Mouse (Mus musculus) MEL (cell line): Measurements from ENCODE around the gene Gpd1. TPM values are rescaled to one million over a fixed set of nuclear protein-coding genes. Genes with fewer than 3 reads are reported as not detected.
A peak's percentile ranks its signal among the peaks of the same experiment; 100 is the strongest.

Experiments
- DNase-seq: peaks from one replicate; pipeline ENCODE4 v3.0.0; 2011; ENCODE audit warnings: low read depth, low spot score
- H3K27ac ChIP-seq: 2 replicates; pipeline ENCODE4 v1.5.1; 2012; ENCODE audit warnings: low read depth, mild to moderate bottlenecking, control low read depth, low read length, moderate library complexity; ENCODE audit not compliant: control insufficient read depth
- H3K27me3 ChIP-seq, 2 experiments: fragments of 150-350 bp in 1 of 2; sonication (generic) in 1 of 2; 2 replicates each; pipeline ENCODE4 v1.6.1; 2012; ENCODE audit warnings: low read length in 2 of 2, mild to moderate bottlenecking in 2 of 2, improper control_type of control experiment in 1 of 2, moderate library complexity in 1 of 2; ENCODE audit not compliant: insufficient read depth in 2 of 2, control insufficient read depth in 1 of 2
- H3K36me3 ChIP-seq, 2 experiments: 2 replicates each; pipeline ENCODE4 v1.6.1; 2012 to 2014; ENCODE audit warnings: low read length in 2 of 2, improper control_type of control experiment in 1 of 2, inconsistent platforms in 1 of 2, mild to moderate bottlenecking in 1 of 2; ENCODE audit not compliant: insufficient read depth in 2 of 2, control insufficient read depth in 1 of 2
- H3K4me1 ChIP-seq, 2 experiments: fragments of 150-350 bp in 1 of 2; sonication (generic) in 1 of 2; 2 replicates each; pipeline ENCODE4 v1.6.1; 2012; ENCODE audit warnings: low read length in 2 of 2, improper control_type of control experiment in 1 of 2, mild to moderate bottlenecking in 1 of 2; ENCODE audit not compliant: insufficient read depth in 2 of 2, control insufficient read depth in 1 of 2
- H3K4me3 ChIP-seq, 2 experiments: fragments of 150-350 bp in 1 of 2; sonication (generic) in 1 of 2; 2 replicates each; pipeline ENCODE4 v1.5.1; 2012; ENCODE audit warnings: low read depth in 2 of 2, low read length in 2 of 2, mild to moderate bottlenecking in 2 of 2, moderate library complexity in 2 of 2, control low read depth in 1 of 2, improper control_type of control experiment in 1 of 2; ENCODE audit not compliant: control insufficient read depth in 1 of 2, insufficient read depth in 1 of 2
- H3K79me2 ChIP-seq: 2 replicates; pipeline ENCODE4 v1.6.1; 2012; ENCODE audit warnings: mild to moderate bottlenecking, low read length, moderate library complexity; ENCODE audit not compliant: control insufficient read depth, poor library complexity, insufficient read depth
- H3K9ac ChIP-seq: 2 replicates; pipeline ENCODE4 v1.6.1; 2012; ENCODE audit warnings: low read depth, mild to moderate bottlenecking, control low read depth, low read length, moderate library complexity; ENCODE audit not compliant: control insufficient read depth, poor library complexity, severe bottlenecking
- H3K9me3 ChIP-seq: fragments of 150-350 bp; sonication (generic); replicated peaks from 2 replicates; pipeline ENCODE4 v1.6.1; 2012; ENCODE audit warnings: mild to moderate bottlenecking, low read length, improper control_type of control experiment, moderate library complexity; ENCODE audit not compliant: insufficient read depth
- BHLHE40 ChIP-seq: IDR thresholded peaks from 2 replicates; pipeline ENCODE4 v1.6.1; 2012; ENCODE audit warnings: low read depth, mild to moderate bottlenecking, inconsistent platforms, low read length, improper control_type of control experiment, borderline replicate concordance
- CHD2 ChIP-seq: IDR thresholded peaks from 2 replicates; pipeline ENCODE4 v1.6.1; 2011; ENCODE audit warnings: low read length, improper control_type of control experiment
- CTCF ChIP-seq, 3 experiments: IDR thresholded peaks in 2 of 3; conservative IDR thresholded peaks in 1 of 3; 2 replicates each; pipeline ENCODE4 v1.5.1; 2011 to 2012; ENCODE audit warnings: low read length in 3 of 3, low read depth in 2 of 3, mild to moderate bottlenecking in 2 of 3, improper control_type of control experiment in 1 of 3, inconsistent platforms in 1 of 3, mixed read lengths in 1 of 3, moderate library complexity in 1 of 3; ENCODE audit not compliant: control insufficient read depth in 1 of 3, insufficient read depth in 1 of 3, poor library complexity in 1 of 3, severe bottlenecking in 1 of 3
- ELF1 ChIP-seq: IDR thresholded peaks from 2 replicates; pipeline ENCODE4 v1.6.1; 2014; ENCODE audit warnings: low read depth, mild to moderate bottlenecking, inconsistent platforms, low read length, improper control_type of control experiment, moderate library complexity
- ETS1 ChIP-seq: IDR thresholded peaks from 2 replicates; pipeline ENCODE4 v1.6.1; 2012; ENCODE audit warnings: low read depth, mild to moderate bottlenecking, inconsistent platforms, low read length, improper control_type of control experiment, moderate library complexity
- HCFC1 ChIP-seq: IDR thresholded peaks from 2 replicates; pipeline ENCODE4 v1.6.1; 2012; ENCODE audit warnings: low read depth, mild to moderate bottlenecking, inconsistent platforms, low read length, improper control_type of control experiment, moderate library complexity
- MAZ ChIP-seq: IDR thresholded peaks from 2 replicates; pipeline ENCODE4 v1.6.1; 2012; ENCODE audit warnings: low read depth, mild to moderate bottlenecking, inconsistent platforms, low read length, improper control_type of control experiment
- MEF2A ChIP-seq: IDR thresholded peaks from 2 replicates; pipeline ENCODE4 v1.6.1; 2014; ENCODE audit warnings: low read depth, mild to moderate bottlenecking, inconsistent platforms, low read length, improper control_type of control experiment; ENCODE audit not compliant: poor library complexity, insufficient replicate concordance, severe bottlenecking; ENCODE audit errors: extremely low read depth
- MXI1 ChIP-seq: IDR thresholded peaks from 2 replicates; pipeline ENCODE4 v1.6.1; 2011; ENCODE audit warnings: mild to moderate bottlenecking, low read depth, low read length, improper control_type of control experiment
- MYC ChIP-seq: IDR thresholded peaks from 2 replicates; pipeline ENCODE4 v1.6.1; 2011; ENCODE audit warnings: low read depth, mild to moderate bottlenecking, low read length, improper control_type of control experiment, moderate library complexity
- NELFE ChIP-seq: IDR thresholded peaks from 2 replicates; pipeline ENCODE4 v1.6.1; 2011; ENCODE audit warnings: low read depth, low read length, improper control_type of control experiment
- NRF1 ChIP-seq: IDR thresholded peaks from 2 replicates; pipeline ENCODE4 v1.6.1; 2014; ENCODE audit warnings: low read depth, mild to moderate bottlenecking, inconsistent platforms, low read length, improper control_type of control experiment, moderate library complexity; ENCODE audit not compliant: poor library complexity, insufficient read depth, severe bottlenecking
- POLR2A ChIP-seq, 2 experiments: IDR thresholded peaks; 2 replicates each; pipeline ENCODE4 v1.6.1; 2011 to 2012; ENCODE audit warnings: low read length in 2 of 2, mild to moderate bottlenecking in 2 of 2, control low read depth in 1 of 2, improper control_type of control experiment in 1 of 2, low read depth in 1 of 2, moderate library complexity in 1 of 2; ENCODE audit not compliant: control insufficient read depth in 1 of 2, insufficient read depth in 1 of 2, poor library complexity in 1 of 2
- RAD21 ChIP-seq: IDR thresholded peaks from 2 replicates; pipeline ENCODE4 v1.6.1; 2011; ENCODE audit warnings: mild to moderate bottlenecking, low read depth, low read length, improper control_type of control experiment
- SIN3A ChIP-seq: IDR thresholded peaks from 2 replicates; pipeline ENCODE4 v1.6.1; 2012; ENCODE audit warnings: low read length, improper control_type of control experiment, inconsistent platforms
- SMC3 ChIP-seq: IDR thresholded peaks from 2 replicates; pipeline ENCODE4 v1.6.1; 2011; ENCODE audit warnings: low read depth, low read length, improper control_type of control experiment
- TBP ChIP-seq: IDR thresholded peaks from 2 replicates; pipeline ENCODE4 v1.8.0; 2011; ENCODE audit warnings: low read depth, low read length, improper control_type of control experiment
- ZC3H11A ChIP-seq: IDR thresholded peaks from 2 replicates; pipeline ENCODE4 v1.6.1; 2012; ENCODE audit warnings: low read depth, mild to moderate bottlenecking, inconsistent platforms, low read length, improper control_type of control experiment
- ZKSCAN1 ChIP-seq: IDR thresholded peaks from 2 replicates; pipeline ENCODE4 v1.6.1; 2012; ENCODE audit warnings: low read depth, mild to moderate bottlenecking, inconsistent platforms, low read length, improper control_type of control experiment, moderate library complexity
- polyA plus RNA-seq, 2 experiments: library from polyadenylated mRNA; stranded (reverse) in 1 of 2; unstranded in 1 of 2; fragments of >175 nt in 1 of 2; fragments of >200 nt in 1 of 2; gene quantifications; 2 replicates each; pipeline versions ENCODE4 v1.2.1 to v1.2.4; 2012; ENCODE audit warnings: low replicate concordance in 2 of 2, low read depth in 1 of 2; ENCODE audit not compliant: insufficient read length in 2 of 2, insufficient read depth in 1 of 2, missing spikeins in 1 of 2
- total RNA-seq: library from RNA; depleted of rRNA; stranded (reverse); fragments of 300-350 nt; gene quantifications from 2 replicates; pipeline ENCODE4 v1.2.3, GENCODE M21; 2012

Gene Gpd1
- total and polyA plus RNA-seq, 3 experiments = 0.23 to 0.52 TPM; not detected in 1

DNA sequence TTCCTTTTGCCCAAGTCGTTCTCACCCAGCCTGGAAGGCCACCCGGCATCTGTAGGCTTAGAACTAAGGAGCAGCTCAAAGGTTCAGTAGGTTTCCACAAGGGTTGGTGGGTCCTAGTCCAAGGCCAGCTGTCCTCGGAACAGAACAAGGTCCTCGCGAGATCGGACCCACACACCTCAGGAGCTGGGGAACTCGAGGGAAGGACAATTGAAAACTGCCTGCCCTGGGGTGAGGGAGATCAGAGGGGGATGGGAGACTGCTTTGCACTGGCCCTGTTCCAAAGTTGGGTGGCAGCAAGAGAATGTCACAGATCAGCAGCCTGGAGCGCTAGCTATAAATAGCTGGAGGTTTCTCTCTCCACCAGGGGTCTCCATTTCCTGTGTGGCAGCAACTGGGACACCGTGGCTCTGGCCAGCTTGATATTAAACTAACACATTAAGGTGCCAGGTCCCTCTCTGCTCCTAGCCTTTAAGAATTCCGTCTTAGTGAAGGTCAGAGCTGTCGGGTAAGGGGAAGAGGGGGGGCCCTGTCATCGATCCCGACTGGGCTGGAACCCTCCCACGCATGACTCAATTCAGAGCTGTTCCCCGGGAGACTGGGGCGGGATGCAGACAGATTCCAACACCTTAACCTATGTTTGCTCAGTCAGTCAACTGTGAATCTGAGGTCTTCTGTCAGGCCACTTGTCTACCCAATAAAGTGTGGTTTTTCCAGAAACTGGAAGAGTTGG is 7.1 kb downstream of the Gpd1 start:
- TF ChIP-seq ZKSCAN1 (no peak), MXI1 (peak; percentile 48), CTCF (IDR thresholded peaks at IDR 0.05 in 2 of 3, conservative IDR thresholded peaks at IDR 0.05 in 1 of 3; ENCODE audit: control insufficient read depth in 1 of 3, insufficient read depth in 1 of 3, low read depth in 2 of 3, low read length in 3 of 3, poor library complexity in 1 of 3, severe bottlenecking in 1 of 3) (peak; percentile 69 to 76 (median 76)), HCFC1 (peak; percentile 54; the same call in 1 of the 2 replicates), MYC (no peak), CHD2 (peak; percentile 76), RAD21 (peak; percentile 43), TBP (peak; percentile 67; the same call in 1 of the 2 replicates), NRF1 (peak; percentile 6; the same call in 1 of the 2 replicates), ETS1 (peak; percentile 61; the same call in 1 of the 2 replicates), ZC3H11A (no peak), MAZ (peak; percentile 59; the same call in 1 of the 2 replicates), ELF1 (no peak), MEF2A (peak; percentile 89; the same call in 1 of the 2 replicates), NELFE (peak; percentile 26; the same call in 1 of the 2 replicates), BHLHE40 (0 out of 2 replicates have a peak, but pooled peaks have one; percentile 7), SIN3A (peak; percentile 48; the same call in 1 of the 2 replicates), POLR2A (IDR thresholded peaks at IDR 0.05; ENCODE audit: control insufficient read depth in 1 of 2, insufficient read depth in 1 of 2, low read depth in 1 of 2, low read length in 2 of 2, poor library complexity in 1 of 2) (no peak), SMC3 (peak; percentile 69)
- Histone ChIP-seq H3K27ac (peak overlapping the region; percentile 24), H3K36me3 (peaks cover 4 to 10% of the 10 kb centered on the region in 2 experiments; a peak in 3 of 4 replicates), H3K9ac (peak overlapping the region; percentile 51), H3K4me1 (peaks cover 0 to 13% of the 10 kb centered on the region in 2 experiments; a peak in 2 of 4 replicates), H3K9me3 (no peaks in the 10 kb centered on the region), H3K27me3 (no peaks in the 10 kb centered on the region), H3K4me3 (peak overlapping the region; percentile 50 to 56), H3K79me2 (peaks cover 13% of the 10 kb centered on the region)
- DNase-seq = peak; percentile 87
